Comparison of ENCODE assay signal across 23 mouse cellular contexts in the genomic region with DNA sequence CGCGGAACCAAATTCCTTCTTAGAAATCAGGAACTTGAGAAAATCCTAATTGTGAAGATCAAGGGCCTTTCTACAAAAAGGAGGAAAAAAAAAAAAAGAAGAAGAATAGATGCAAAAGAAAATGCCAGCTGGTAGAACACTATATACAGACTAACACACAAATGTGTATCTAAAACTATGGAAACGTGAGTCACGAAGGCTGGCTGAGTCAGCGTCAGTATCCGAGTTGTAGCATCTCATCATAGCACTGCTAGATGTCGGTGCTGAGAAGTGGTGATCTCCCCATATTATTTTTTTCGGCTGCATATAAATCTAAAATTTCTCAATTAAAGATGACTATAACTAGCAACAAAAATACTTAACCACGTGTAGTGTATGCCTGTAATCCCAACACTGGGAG. TPM values are rescaled to one million over a fixed set of nuclear protein-coding genes. Genes with fewer than 3 reads are reported as not detected.
"Had no signal": no experiment of that assay in that cellular context is flagged by ENCODE, and none has a peak within 500 bp of the region (broad histone marks: within the 10 kb centered on the region; RNA-seq: fewer than 3 reads in every experiment).

No protein-coding gene starts in this region.

- H3K4me3 ChIP-seq: intestine, embryonic 15.5 days; limb, embryonic 13.5 days; midbrain, embryonic 12.5 days had no signal

- H3K27ac ChIP-seq: intestine, embryonic 15.5 days; limb, embryonic 13.5 days; liver, embryonic 14.5 days; midbrain, embryonic 12.5 days; stomach, postnatal 0 days had no signal

- ATAC-seq: intestine, embryonic 15.5 days; midbrain, embryonic 16.5 days had no signal

- H3K4me2 ChIP-seq: intestine, embryonic 15.5 days; limb, embryonic 13.5 days; midbrain, embryonic 12.5 days had no signal

- DNase-seq: kidney, adult 18-20 months; kidney, postnatal 10 days; left cerebral cortex, postnatal 4 days; lung, adult 18-20 months; thymus, adult 18-20 months; thymus, postnatal 14 days had no signal

- H3K36me3 ChIP-seq: intestine, embryonic 15.5 days; limb, embryonic 13.5 days; midbrain, embryonic 12.5 days had no signal

- H3K9ac ChIP-seq: intestine, embryonic 15.5 days; limb, embryonic 13.5 days; liver, embryonic 14.5 days; midbrain, embryonic 12.5 days had no signal

- H3K9me3 ChIP-seq: intestine, embryonic 15.5 days; limb, embryonic 13.5 days; midbrain, embryonic 12.5 days had no signal

- H3K27me3 ChIP-seq: intestine, embryonic 15.5 days; limb, embryonic 13.5 days; midbrain, embryonic 12.5 days had no signal

RNA-seq across cellular contexts. Expression of a gene that starts 54.1 kb away (rescaled TPM):
- total RNA-seq: layer of hippocampus, adult 8-10 months; layer of hippocampus, postnatal 14 days; left cerebral cortex, adult 8-10 months; left cerebral cortex, postnatal 4 days; liver, adult 2 months; megakaryocyte-erythroid progenitor cell, adult 5-6 weeks had no signal
- polyA plus RNA-seq: intestine, embryonic 15.5 days; kidney, embryonic 14.5 days; large intestine, adult 2 months; limb, embryonic 13.5 days; liver, adult 2 months; liver, embryonic 14.5 days; lung, embryonic 16.5 days; midbrain, embryonic 12.5 days; midbrain, embryonic 16.5 days; neural tube, embryonic 14.5 days; small intestine, adult 2 months; stomach, postnatal 0 days; urinary bladder, adult 2 months had no signal
